29 mouse cellular contexts compared by ENCODE assay signal in the genomic region with DNA sequence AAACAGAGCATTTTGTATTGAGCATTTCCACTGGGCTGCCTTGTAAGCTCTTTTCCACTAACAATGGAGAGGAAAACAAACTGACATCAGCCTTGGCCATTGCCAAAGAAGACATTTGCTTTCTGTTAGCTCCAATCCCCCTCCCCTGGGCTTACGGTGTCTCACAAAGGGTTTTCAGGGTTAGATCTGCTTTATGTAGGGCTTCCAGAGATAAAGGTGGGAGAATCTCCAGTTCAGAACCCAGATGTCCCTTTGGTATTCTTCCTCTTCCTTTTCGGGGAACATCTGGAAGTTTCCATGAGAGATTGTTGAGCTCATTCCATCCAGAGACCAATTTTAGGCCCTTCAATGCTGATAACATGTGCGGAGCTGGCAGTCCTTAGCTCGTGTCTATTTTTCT.
A peak's percentile ranks its signal among the peaks of the same experiment; 100 is the strongest.
DNase-seq lines count a peak whose midpoint lies in the region; ATAC-seq and TF ChIP-seq lines count a peak whose summit lies in the region.
"Had no signal": no experiment of that assay in that cellular context is flagged by ENCODE, and none has a peak within 500 bp of the region (broad histone marks: within the 10 kb centered on the region; RNA-seq: fewer than 3 reads in every experiment).

No protein-coding gene starts in this region.

- no peaks in the 10 kb centered on the region for H3K27me3 ChIP-seq in forebrain, embryonic 14.5 days (replicated peaks; ENCODE audit: control insufficient read depth, insufficient read depth, low read length)
- H3K27me3 ChIP-seq in forebrain, embryonic 12.5 days = no peaks in the 10 kb centered on the region
- H3K27me3 ChIP-seq in heart, postnatal 0 days (ENCODE audit: control insufficient read depth, insufficient read depth, low read length) = no peaks in the 10 kb centered on the region
- no peaks in the 10 kb centered on the region for H3K27me3 ChIP-seq in hindbrain, embryonic 10.5 days (ENCODE audit: insufficient read depth, poor library complexity, severe bottlenecking)
- H3K27me3 ChIP-seq: embryonic facial prominence, embryonic 13.5 days; hindbrain, embryonic 12.5 days; intestine, embryonic 15.5 days; limb, embryonic 12.5 days; liver, embryonic 12.5 days; midbrain, embryonic 13.5 days; neural tube, embryonic 13.5 days had no signal

- H3K9ac ChIP-seq in forebrain, embryonic 14.5 days (ENCODE audit: low read length) = no peak overlapping the region
- no peak overlapping the region for H3K9ac ChIP-seq in forebrain, embryonic 12.5 days
- no peak overlapping the region for H3K9ac ChIP-seq in heart, postnatal 0 days (replicated peaks; ENCODE audit: low read depth, low read length)
- H3K9ac ChIP-seq: embryonic facial prominence, embryonic 13.5 days; heart, embryonic 13.5 days; hindbrain, embryonic 12.5 days; intestine, embryonic 15.5 days; limb, embryonic 12.5 days; liver, embryonic 12.5 days; liver, postnatal 0 days; midbrain, embryonic 13.5 days; neural tube, embryonic 13.5 days had no signal

- peak; percentile 14 for DNase-seq in forebrain, embryonic 14.5 days (ENCODE audit: low spot score)
- DNase-seq in heart, adult 9 months (ENCODE audit: low spot score in 2 of 2) = peak; percentile 40 to 54
- no peak for DNase-seq in heart, postnatal 36 days
- peak; percentile 22 for DNase-seq in heart, postnatal 0 days (ENCODE audit: low spot score)
- DNase-seq in skeletal muscle tissue, adult 2 months (ENCODE audit: low read depth, low spot score) = peak; percentile 18
- DNase-seq in hindbrain, embryonic 10.5 days (ENCODE audit: low spot score) = no peak
- DNase-seq: adrenal gland, adult 8-10 months; cerebellum, adult 11-12 months; cerebellum, adult 9-11 months; embryo, embryonic 11 days; gastrocnemius, postnatal 36 days; kidney, adult 8-10 months; kidney, postnatal 10 days; liver, postnatal 0 days; right cerebral cortex, postnatal 4 days; thymus, postnatal 4 days had no signal

- H3K4me2 ChIP-seq in forebrain, embryonic 14.5 days (ENCODE audit: low read length) = no peak overlapping the region
- H3K4me2 ChIP-seq in forebrain, embryonic 12.5 days = no peak overlapping the region
- no peak overlapping the region for H3K4me2 ChIP-seq in heart, postnatal 0 days (ENCODE audit: low read depth, low read length)
- H3K4me2 ChIP-seq: embryonic facial prominence, embryonic 13.5 days; heart, embryonic 13.5 days; hindbrain, embryonic 12.5 days; intestine, embryonic 15.5 days; limb, embryonic 12.5 days; liver, embryonic 12.5 days; midbrain, embryonic 13.5 days; neural tube, embryonic 13.5 days had no signal

- ATAC-seq in forebrain, embryonic 14.5 days = no peak
- no peak for ATAC-seq in forebrain, embryonic 12.5 days (ENCODE audit: low FRiP score)
- 0 out of 2 replicates have a peak, but pooled peaks have one; percentile 27 for ATAC-seq in heart, postnatal 0 days (ENCODE audit: insufficient read depth, low read depth)
- ATAC-seq: hindbrain, postnatal 0 days; intestine, embryonic 15.5 days; liver, embryonic 12.5 days; liver, postnatal 0 days; midbrain, embryonic 13.5 days had no signal

- intact Hi-C loops in heart, postnatal 36 days (cut with DNase I) = no loop called here

- no peak overlapping the region for H3K4me3 ChIP-seq in forebrain, embryonic 14.5 days (ENCODE audit: low read depth, low read length)
- no peak overlapping the region for H3K4me3 ChIP-seq in forebrain, embryonic 12.5 days (replicated peaks)
- no peak overlapping the region for H3K4me3 ChIP-seq in heart, postnatal 0 days (ENCODE audit: low read depth, low read length)
- no peak overlapping the region for H3K4me3 ChIP-seq in hindbrain, embryonic 10.5 days
- H3K4me3 ChIP-seq: embryonic facial prominence, embryonic 13.5 days; erythroblast, embryonic 14.5 days; heart, embryonic 13.5 days; hindbrain, embryonic 12.5 days; intestine, embryonic 15.5 days; limb, embryonic 12.5 days; liver, embryonic 12.5 days; midbrain, embryonic 13.5 days; neural tube, embryonic 13.5 days had no signal

- TF ChIP-seq EP300 in heart, postnatal 0 days (IDR thresholded peaks at IDR 0.05; ENCODE audit: low read depth) = no peak

- 90% methylated on average over 4 of the region's 4 CpGs for WGBS in forebrain, embryonic 14.5 days
- 96% methylated on average over 4 of the region's 4 CpGs for WGBS in forebrain, embryonic 12.5 days
- WGBS in heart, postnatal 0 days = 57% methylated on average over 4 of the region's 4 CpGs
- WGBS in hindbrain, embryonic 10.5 days = 94% methylated on average over 4 of the region's 4 CpGs

- TF ChIP-seq CTCF in heart, postnatal 0 days (IDR thresholded peaks at IDR 0.05; ENCODE audit: low read depth) = no peak

- H3K36me3 ChIP-seq in forebrain, embryonic 14.5 days (ENCODE audit: control insufficient read depth, insufficient read depth, low read length) = no peaks in the 10 kb centered on the region
- H3K36me3 ChIP-seq in forebrain, embryonic 12.5 days (replicated peaks) = no peaks in the 10 kb centered on the region
- H3K36me3 ChIP-seq in heart, postnatal 0 days (replicated peaks; ENCODE audit: control insufficient read depth, insufficient read depth, low read length) = no peaks in the 10 kb centered on the region
- no peaks in the 10 kb centered on the region for H3K36me3 ChIP-seq in hindbrain, embryonic 10.5 days
- H3K36me3 ChIP-seq: embryonic facial prominence, embryonic 13.5 days; G1E; heart, embryonic 13.5 days; hindbrain, embryonic 12.5 days; intestine, embryonic 15.5 days; limb, embryonic 12.5 days; liver, embryonic 12.5 days; midbrain, embryonic 13.5 days; neural tube, embryonic 13.5 days had no signal

- no peak overlapping the region for H3K27ac ChIP-seq in forebrain, embryonic 14.5 days (ENCODE audit: low read depth, low read length)
- H3K27ac ChIP-seq in forebrain, embryonic 12.5 days = no peak overlapping the region
- no peak overlapping the region for H3K27ac ChIP-seq in heart, postnatal 0 days (ENCODE audit: low read depth)
- no peak overlapping the region for H3K27ac ChIP-seq in hindbrain, embryonic 10.5 days
- H3K27ac ChIP-seq: embryonic facial prominence, embryonic 13.5 days; hindbrain, embryonic 12.5 days; hindbrain, postnatal 0 days; intestine, embryonic 15.5 days; limb, embryonic 12.5 days; liver, embryonic 12.5 days; macrophage; midbrain, embryonic 13.5 days; neural tube, embryonic 13.5 days had no signal

- H3K9me3 ChIP-seq in forebrain, embryonic 14.5 days (replicated peaks; ENCODE audit: control insufficient read depth, low read length) = no peaks in the 10 kb centered on the region
- no peaks in the 10 kb centered on the region for H3K9me3 ChIP-seq in forebrain, embryonic 12.5 days
- H3K9me3 ChIP-seq in heart, postnatal 0 days (replicated peaks; ENCODE audit: control insufficient read depth, low read length) = no peaks in the 10 kb centered on the region
- H3K9me3 ChIP-seq in hindbrain, embryonic 10.5 days = no peaks in the 10 kb centered on the region
- H3K9me3 ChIP-seq: embryonic facial prominence, embryonic 13.5 days; G1E; hindbrain, embryonic 12.5 days; intestine, embryonic 15.5 days; limb, embryonic 12.5 days; liver, embryonic 12.5 days; midbrain, embryonic 13.5 days; neural tube, embryonic 13.5 days had no signal

- no peaks in the 10 kb centered on the region for H3K4me1 ChIP-seq in forebrain, embryonic 14.5 days (ENCODE audit: control insufficient read depth, insufficient read depth, low read length)
- no peaks in the 10 kb centered on the region for H3K4me1 ChIP-seq in forebrain, embryonic 12.5 days
- no peaks in the 10 kb centered on the region for H3K4me1 ChIP-seq in heart, postnatal 0 days (ENCODE audit: control insufficient read depth, insufficient read depth)
- H3K4me1 ChIP-seq in hindbrain, embryonic 10.5 days (replicated peaks) = no peaks in the 10 kb centered on the region
- H3K4me1 ChIP-seq: embryonic facial prominence, embryonic 13.5 days; hindbrain, embryonic 12.5 days; intestine, embryonic 15.5 days; liver, embryonic 12.5 days; midbrain, embryonic 13.5 days; neural tube, embryonic 13.5 days had no signal

Comparison
In these comparisons a context has a peak if more than half of its experiments do, and no peak if none do; other contexts are left out.
1. DNase-seq: peak in forebrain, embryonic 14.5 days (single experiment), heart, adult 9 months (2 of 2), heart, postnatal 0 days (single experiment) and skeletal muscle tissue, adult 2 months (single experiment); none in heart, postnatal 36 days (0 of 2) and hindbrain, embryonic 10.5 days (single experiment).